Mouse (Mus musculus) MEL-GATA-1-ER (cell line): ENCODE data around the gene Polr2h.

Source experiments
- DNase-seq: peaks from one replicate; pipeline ENCODE4 v3.0.0-alpha.2; 2012; ENCODE audit warnings: low read depth; ENCODE audit errors: extremely low read depth

Gene Polr2h

GRCm38 (mm10) chr16:20701729-20702521, 15.5 kb upstream of the Polr2h start:
- no peak for DNase-seq

GRCm38 (mm10) chr16:20702522-20702893, 15.0 kb upstream of the Polr2h start:
- DNase-seq: no peak

- no peak for DNase-seq
Measured at GRCm38 (mm10) chr16:20703071-20703470, 14.4 kb upstream of the Polr2h start.

GRCm38 (mm10) chr16:20703699-20704400, 13.6 kb upstream of the Polr2h start:
- no peak for DNase-seq

GRCm38 (mm10) chr16:20705786-20706185, 11.7 kb upstream of the Polr2h start:
- DNase-seq: no peak

- no peak for DNase-seq
Measured at GRCm38 (mm10) chr16:20706407-20707055, 10.9 kb upstream of the Polr2h start.

GRCm38 (mm10) chr16:20708220-20708938, 9.1 kb upstream of the Polr2h start:
- DNase-seq: no peak

- DNase-seq: no peak
Measured at GRCm38 (mm10) chr16:20708939-20709734, 8.3 kb upstream of the Polr2h start.

GRCm38 (mm10) chr16:20710370-20710769, 7.1 kb upstream of the Polr2h start:
- DNase-seq: no peak

- DNase-seq: no peak
Measured at GRCm38 (mm10) chr16:20710810-20711209, 6.7 kb upstream of the Polr2h start.

- no peak for DNase-seq
Measured at GRCm38 (mm10) chr16:20712190-20712589, 5.3 kb upstream of the Polr2h start.

- no peak for DNase-seq
Measured at GRCm38 (mm10) chr16:20712889-20713288, 4.6 kb upstream of the Polr2h start.

GRCm38 (mm10) chr16:20714307-20715080, 3.0 kb upstream of the Polr2h start:
- no peak for DNase-seq

GRCm38 (mm10) chr16:20715161-20715560, 2.3 kb upstream of the Polr2h start:
- no peak for DNase-seq

- DNase-seq: no peak
Measured at GRCm38 (mm10) chr16:20715566-20715965, 1.9 kb upstream of the Polr2h start.

GRCm38 (mm10) chr16:20715976-20716840, 1.3 kb upstream of the Polr2h start:
- DNase-seq: peak; percentile 54

- DNase-seq: no peak
Measured at GRCm38 (mm10) chr16:20716841-20717180, 654 bp upstream of the Polr2h start.

GRCm38 (mm10) chr16:20717978-20718670, 659 bp downstream of the Polr2h start:
- DNase-seq: peak; percentile 81

GRCm38 (mm10) chr16:20721808-20722207, 4.3 kb downstream of the Polr2h start:
- DNase-seq: no peak
